Mouse (Mus musculus) frontal cortex, postnatal 14 days (tissue): ENCODE data around the gene Tmprss9.
"Not testable (repeated sequence)": the region's sequence is repeated elsewhere in the genome, so short reads cannot be mapped to it uniquely, and the experiment has no call there.

ENCODE experiments used
- DNase-seq, 2 experiments: peaks; one replicate each; pipeline ENCODE4 v3.0.0; 2022; ENCODE audit warnings: low spot score in 2 of 2

The Tmprss9 gene

DNA sequence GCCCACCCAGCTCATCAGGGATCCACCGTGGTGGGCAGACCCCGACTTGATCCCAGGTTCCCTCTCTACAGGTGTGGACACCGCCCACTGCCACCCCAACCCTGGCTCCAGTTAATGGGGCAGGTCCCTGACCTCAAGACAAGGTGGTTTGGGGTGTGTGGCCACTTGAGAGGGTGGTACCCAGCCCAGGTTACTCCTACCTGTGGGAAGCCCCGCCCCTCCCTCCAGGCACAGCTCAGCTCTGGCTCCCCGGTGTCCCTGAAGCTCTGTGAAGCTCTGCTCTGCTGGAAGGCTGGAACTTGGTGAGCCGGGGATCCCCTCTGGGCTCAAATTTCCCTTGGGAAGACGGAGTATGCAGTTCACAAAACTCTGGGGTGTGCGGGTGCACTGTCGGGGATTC lies at the start of gene Tmprss9:
TSS of gene Tmprss9 (plus strand) at position 268 of the 400 bp plus-strand sequence.
- DNase-seq, result no peak

DNA sequence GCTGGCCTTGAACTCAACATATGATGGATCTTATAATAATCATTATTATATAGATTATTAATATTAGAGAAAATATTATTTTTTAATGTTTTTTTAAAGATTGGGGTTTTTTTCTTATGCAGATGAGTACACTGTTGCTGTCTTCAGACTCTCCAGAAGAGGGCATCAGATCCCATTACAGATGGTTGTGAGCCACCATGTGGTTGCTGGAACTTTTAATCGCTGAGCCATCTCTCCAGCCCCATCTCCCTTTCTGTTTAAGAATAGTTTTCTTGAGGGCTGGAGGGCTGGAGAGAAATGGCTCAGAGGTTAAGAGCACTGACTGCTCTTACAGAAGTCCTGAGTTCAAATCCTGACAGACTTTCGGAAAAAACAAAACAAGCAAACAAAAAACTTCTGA lies 49.7 kb upstream of the Tmprss9 start:
- DNase-seq, result no peak

DNA sequence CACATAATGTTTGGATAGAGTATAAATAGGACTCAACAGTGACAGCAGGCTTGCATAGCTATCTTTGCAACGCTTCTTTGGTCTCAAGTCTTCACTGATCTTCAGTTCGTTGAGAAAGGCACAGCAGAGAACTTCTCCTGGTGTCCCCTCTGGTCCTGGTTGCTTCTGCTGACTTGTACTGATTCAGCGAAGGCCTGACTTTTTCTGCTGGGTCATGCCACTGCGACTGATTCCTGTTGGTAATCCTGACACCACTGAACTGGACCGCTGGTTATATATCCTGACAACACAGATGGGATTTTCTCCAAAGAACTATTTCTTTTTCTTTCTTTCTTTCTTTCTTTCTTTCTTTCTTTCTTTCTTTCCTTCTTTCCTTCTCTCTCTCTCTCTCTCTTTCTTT lies 49.1 kb upstream of the Tmprss9 start:
- DNase-seq, result no peak

DNA sequence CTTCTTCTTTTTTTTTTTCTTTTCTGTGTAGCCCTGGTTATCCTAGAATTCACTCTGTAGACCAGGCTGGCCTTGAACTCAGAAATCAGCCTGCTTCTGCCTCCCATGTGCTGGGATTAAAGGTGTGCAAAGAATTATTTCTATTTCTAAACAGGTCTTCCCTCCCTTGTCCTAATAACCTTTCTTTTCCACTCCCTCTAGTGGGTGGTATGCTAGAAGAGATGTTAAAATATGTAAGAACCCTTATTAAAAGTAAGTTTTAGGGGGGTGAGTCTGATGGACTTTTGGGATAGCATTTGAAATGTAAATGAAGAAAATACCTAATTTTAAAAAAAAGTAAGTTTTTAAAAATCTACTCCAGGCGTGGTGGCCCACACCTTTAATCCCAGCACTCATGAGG lies 48.3 kb upstream of the Tmprss9 start:
- no peak for DNase-seq

DNA sequence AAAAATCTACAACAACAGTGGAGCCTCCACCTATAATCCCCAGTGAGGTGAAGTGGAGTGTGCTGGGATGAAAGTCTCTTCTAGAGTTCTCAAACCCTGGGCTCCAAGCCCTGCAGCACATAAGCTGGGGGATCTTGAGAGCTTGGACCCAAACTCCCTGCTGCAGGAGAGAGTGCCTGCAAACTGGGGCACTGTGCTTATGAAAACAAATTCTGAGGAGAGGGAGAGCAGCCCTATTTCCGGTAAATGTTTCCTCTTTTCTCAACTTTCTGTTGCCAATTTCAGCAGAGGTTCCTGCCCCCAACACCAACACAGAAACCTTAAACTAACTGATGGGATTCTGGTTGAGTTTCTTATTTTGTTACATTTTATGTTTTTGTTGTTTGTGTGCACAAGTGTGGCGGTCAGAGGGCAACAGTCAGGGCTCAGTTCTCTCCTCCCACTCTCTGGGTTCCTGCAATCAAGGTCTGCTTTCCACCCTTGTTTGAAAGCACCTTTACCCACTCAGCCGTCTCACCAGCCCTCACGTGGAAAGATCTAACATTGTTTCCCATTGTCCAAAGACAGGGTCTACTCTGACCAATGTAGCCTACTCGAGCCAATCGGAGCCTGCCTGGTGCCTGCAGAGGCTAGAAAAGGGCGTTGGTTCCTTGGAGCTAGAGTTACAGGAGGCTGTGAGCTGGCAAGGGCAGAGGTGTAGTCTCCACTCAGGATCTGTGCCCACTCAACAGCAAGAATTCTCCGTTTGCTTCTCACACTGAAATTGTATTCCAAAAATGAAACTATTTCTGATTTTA lies 47.6 kb upstream of the Tmprss9 start:
- no peak for DNase-seq

DNA sequence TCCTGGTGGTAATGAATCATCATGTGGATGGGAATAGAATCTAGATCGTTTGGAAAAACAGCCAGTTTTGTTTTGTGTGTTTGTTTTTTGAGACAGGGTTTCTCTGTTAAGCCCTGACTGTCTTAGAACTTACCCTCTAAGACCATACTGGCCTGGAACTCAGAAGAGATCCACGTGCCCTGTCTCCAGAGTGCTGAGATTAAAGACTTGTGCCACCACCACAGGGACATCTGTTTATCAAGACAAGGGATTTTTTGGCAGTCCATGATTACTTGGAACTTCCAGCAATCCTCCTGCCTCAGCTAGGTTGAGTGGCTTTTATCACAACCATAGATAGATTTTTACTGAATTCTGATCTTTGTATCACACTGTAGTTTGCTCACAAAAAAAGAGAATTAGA lies 46.8 kb upstream of the Tmprss9 start:
- no peak for DNase-seq

DNA sequence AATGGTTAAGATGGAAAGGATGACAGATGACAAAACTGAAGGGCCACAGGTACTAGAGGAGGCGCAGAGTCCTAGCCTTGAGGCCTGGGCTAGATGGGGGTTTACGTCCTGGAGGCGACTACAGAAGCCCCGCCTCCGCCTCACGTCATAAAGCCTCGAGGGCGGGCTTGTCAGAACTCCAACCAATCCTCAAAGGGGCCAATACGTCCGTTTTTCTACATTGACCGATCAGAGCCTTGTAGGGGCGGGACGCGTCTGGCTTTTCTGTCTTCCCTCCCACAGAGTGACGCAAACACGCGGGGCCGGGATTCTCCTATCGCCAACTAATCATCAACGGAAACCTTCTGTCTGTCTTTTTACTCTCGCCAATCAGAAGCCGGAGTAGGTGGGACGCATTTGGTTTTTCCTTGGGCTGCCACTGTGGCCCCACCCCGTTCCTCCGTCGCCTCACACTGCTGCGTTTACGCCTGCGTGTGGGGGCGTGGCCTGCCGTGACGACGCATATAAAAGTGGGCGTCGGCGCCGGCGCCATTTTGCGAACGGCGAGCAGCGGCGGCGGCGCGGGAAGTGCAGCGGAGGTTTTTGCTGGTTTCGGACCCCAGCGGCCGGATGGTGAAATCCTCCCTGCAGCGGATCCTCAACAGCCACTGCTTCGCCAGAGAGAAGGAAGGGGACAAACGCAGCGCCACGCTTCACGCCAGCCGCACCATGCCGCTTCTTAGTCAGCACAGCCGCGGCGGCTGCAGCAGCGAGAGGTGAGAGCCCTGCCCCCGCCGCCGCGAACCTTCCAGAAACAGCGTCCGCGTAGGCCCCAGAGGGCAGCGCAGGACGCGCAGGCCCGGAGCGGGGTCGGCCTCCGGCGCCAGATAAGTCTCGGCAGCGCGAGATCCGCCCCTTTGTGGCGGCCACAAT lies 45.2 kb upstream of the Tmprss9 start, which contains the start of gene Oaz1:
TSS of gene Oaz1 (plus strand) at position 506 of the 912 bp plus-strand sequence.
- DNase-seq, result peak; percentile 99 to 100

DNA sequence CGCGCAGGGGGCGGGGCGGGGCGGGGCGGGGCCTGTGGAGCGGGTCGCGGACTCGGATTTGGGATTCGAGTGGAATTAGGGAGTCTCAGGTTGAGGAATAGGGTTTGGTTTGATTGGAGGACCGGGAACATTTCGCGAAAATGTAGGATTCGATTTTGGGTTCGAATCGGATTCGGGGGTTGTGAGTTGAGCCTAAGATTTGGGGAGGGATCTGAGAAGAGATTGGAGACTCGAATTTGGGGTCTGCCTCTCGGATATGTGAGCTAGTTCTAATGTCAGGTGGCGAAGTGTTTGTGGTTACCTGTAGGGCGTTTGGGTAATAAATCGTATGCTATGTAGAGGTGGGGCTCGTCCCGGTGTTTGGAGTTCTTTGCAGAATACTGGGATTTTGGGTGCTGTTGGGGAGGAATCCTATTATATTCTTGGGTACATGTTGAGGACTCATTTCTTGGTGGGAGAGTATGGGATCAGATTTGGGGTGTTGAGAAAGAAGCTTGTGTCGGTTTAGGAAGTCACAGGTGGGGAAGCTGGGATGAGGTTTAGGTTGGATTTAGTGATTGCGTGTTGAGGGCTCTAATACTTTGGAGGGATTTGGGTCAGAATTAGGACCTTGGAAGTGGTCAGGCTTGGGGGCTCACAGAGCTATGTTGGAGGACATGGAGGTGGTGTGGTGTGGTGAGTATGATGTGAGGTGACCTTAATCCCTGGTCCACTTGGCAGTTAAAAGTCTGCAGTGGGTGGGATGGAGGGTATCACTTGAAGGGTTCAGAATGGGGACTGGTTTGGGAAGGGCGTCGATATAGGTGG lies 44.4 kb upstream of the Tmprss9 start:
- DNase-seq, result no peak

DNA sequence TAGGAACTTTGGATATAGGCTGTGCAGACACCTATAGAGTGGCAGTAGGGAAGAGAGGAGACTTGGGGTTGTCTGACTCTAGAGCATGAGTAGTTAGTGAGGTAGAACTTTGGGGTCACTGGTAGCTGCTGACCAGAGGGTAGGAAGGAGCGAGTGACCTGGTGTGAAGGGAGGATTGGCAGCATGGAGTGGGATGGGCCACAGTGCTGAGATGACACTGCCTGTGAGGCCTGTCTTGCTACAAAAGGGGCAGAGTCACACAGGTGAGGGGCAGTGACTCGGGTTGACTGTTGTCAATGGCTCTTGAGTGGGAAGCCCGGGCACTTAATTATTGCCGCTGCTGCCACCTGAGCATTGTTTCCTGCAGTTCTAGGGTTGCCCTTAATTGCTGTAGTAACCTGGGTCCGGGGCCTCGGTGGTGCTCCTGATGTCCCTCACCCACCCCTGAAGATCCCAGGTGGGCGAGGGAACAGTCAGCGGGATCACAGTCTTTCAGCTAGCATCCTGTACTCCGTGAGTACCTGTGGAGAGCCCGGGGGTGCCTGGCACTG lies 43.7 kb upstream of the Tmprss9 start:
- DNase-seq, result no peak

DNA sequence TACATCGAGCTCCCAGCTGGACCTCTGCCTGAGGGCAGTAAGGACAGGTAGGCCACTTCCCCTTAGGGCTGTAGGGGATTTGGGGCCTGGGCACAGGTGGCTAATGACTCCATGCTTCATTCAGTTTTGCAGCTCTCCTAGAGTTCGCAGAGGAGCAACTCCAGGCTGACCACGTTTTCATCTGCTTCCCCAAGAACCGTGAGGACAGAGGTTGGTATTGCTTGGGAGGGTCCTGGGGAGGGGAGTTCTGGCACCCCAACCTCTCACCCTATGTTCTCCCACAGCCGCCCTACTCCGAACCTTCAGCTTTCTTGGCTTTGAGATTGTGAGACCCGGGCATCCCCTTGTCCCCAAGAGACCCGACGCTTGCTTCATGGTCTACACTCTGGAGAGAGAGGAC lies 43.1 kb upstream of the Tmprss9 start:
- DNase-seq, result not testable (repeated sequence)

DNA sequence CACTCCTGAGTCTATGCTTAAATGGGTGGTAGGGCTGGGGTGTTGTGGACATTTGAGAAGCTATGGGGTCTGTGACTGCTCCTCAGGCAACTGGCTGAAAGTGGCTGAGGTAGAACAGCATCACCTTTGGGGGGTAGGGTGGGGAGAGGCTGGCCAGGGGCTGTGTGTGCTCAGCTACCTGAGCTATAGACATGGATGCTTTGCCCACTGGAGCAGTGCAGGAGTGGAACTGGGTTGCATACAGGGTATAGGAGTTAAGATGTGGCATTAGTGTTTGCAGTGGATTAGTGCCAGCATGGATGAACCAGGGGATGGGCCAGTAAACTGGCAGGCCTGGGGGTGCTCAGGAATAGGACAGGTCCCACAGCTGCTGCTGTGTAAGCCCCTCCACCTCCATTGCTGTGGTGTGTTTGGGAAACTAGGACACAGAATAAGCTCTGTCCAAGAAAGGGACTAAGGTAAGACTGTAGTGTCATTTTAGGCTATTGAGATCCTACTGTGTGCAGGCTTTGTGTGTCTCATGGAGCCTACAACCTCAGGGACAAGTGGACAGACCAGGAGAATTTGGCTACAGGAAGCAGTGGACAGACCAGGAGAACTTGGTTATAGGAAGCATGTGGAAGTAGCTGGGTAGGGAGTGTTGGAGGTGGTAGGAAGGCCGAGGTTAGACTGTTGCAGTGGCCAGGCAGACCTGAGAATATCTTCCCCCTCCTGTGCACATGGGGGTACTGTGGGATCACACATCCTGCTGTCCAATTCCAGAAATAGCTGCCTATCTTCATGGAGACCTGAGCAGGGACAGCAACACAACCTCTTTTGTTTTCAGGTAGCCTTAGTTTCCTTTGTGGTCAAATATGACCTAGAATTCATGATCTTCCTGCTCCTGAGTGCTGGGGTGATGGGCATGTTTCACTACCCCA lies 42.0 kb upstream of the Tmprss9 start:
- no peak for DNase-seq

DNA sequence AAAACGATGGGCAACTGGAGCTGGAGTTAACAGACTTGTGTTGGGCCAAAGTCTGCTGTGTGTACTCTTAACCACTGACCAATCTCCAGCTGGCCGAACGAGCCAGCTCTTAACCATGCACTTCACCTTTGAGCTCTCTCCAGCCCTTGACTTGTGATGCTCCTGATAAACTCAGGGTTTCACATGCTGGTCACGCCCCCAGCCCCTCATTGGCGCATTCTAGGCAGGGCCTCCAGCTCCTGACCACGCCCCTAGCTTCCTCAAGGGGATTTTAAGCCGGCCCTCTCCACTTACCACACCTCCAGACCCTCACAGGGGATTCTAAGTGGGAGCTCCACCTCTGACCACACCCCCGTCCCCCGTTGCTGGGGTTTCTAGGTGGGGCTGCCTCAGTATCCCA lies 40.5 kb upstream of the Tmprss9 start:
- DNase-seq, result no peak

DNA sequence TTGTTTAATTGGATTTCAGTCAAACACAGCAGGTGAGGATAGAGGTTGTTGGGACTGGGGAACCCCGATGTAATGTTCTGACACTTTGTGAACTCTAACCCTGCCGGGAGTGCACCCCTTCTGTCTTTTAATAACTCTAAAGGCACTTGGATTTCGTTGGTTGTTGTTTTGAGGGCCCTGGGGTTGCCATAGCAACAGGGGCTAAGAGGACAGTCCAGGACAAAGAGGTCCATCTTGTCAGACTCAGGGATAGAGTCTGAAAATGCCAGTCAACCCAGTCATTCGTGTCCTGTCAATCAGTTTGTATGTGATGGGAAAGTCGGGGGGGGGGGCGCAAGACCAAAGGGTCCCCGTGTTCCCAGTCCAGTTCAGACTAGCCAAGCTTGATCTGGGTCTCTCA lies 38.8 kb upstream of the Tmprss9 start:
- DNase-seq, result no peak

DNA sequence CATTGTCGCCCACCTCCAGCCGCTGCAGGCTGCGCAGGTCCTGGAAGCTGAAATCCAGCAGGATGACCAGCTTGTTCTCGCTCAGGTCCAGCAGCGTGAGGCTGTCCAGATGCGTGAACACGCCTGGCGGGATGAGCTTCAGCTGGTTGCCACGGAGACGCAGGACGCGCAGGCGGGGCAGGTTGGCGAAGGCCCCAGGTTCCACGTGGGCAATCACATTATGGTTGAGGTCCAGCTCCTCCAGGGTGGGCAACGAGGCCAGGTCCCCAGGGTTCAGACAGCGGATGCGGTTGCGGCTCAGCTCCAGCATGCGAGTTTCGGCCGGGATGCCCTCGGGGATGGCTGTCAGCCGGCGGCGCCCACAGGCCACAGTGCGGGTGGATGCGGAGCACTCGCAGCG lies 36.0 kb upstream of the Tmprss9 start:
- no peak for DNase-seq

DNA sequence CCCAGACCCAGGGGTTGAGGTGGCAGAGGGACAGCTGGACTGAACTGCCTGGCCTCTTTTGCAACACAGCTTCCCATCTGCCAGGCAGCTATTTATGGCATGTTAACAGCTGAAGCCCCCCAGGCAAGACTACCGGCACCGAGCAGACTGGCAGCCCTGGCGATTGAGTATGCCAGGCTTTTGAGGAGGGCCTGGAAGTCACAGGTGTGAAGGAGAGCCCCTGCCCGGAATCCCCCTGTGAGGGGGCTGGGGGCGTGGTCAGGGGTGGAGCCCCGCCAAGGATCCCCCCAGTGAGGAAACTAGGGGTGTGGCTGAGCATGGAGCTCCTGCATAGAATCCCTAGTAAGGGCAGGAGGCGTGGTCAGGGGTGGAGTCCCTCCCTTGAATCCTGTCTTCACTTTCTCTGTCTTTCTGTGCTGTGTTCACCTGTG lies 34.7 kb upstream of the Tmprss9 start:
- no peak for DNase-seq

DNA sequence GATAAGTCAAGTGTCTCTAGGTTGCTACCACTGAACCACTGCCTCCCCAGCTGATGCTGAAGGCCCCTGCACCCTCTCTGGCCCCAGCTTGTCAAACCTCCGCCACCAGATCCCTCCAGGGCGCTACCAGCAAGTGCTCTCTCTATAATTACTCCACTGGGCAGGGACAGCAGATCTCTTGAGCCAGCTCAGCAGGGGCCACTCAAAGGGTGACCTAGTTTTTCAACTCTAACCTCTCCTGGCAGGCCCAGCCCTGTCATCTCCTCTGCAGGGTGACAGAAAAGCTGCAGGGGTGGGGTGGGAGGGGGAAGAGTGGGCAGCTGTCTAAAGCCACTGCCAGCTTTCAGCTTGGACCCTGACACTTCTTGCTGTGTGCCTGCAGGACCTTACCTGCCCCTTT lies 33.8 kb upstream of the Tmprss9 start:
- no peak for DNase-seq

DNA sequence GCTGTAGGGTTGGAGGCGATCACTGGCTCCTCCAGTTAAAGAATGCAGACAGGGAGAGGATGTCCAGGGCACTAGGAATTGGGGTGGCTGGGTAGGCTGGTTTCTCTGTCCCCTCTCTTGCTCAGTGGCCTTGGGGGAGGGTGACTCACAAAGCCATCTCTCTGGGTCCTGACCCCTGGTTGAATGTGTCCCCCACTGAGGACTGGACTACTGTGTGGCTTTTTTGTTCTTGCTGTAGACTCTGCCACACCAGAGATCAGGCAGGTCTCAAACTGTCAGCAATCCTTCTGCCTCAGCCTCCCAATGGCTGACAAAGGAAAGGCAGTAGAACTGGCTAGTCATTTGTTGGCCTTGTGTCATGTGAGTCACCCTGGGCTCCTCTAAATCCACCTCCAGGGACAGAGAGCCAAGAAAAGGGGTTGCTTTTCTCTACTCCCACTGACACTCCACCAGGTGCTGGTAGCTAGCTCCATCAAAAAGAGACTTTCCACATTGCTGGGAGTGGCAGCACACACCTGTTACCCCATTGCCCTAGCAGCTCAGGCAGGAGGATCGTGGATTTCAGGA lies 33.2 kb upstream of the Tmprss9 start:
- no peak for DNase-seq

DNA sequence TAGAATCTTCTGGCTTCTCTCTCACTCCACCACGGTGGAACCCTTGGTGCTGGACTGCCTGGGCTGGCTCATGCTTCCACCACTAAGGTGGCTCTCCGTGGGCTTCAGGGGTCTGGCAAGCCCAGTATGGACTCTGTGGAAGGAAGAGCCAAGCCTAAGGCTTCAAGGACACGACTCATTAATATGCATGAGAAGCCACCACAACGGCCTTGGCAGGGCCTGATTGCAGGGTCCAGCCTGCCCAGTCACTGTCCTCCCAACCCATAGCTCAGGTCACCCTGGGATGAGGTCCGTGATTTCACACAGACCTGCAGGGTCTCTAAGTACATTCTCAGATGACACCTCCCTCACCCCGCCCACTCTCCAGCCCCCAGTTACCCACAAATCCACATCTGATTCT lies 31.8 kb upstream of the Tmprss9 start:
- no peak for DNase-seq

DNA sequence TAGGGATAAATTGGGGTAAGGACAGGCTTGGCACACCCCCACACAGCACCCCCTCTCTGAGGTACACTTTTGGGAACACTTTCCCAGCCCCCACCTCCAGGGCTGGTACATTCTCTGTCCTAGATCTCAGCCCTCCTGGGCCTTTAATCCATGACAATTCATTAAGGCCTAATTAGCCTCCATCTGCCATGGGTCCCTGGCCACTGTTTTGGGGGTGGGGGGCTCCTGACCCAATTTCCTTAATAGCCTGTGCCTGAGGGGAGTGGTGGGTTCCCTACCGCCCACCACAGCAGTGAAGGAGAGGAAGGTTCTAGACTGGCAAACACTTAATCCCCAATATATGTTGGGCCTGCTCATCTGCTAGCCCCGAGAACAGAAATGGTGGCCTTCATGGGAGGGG lies 30.0 kb upstream of the Tmprss9 start:
- DNase-seq, result no peak

DNA sequence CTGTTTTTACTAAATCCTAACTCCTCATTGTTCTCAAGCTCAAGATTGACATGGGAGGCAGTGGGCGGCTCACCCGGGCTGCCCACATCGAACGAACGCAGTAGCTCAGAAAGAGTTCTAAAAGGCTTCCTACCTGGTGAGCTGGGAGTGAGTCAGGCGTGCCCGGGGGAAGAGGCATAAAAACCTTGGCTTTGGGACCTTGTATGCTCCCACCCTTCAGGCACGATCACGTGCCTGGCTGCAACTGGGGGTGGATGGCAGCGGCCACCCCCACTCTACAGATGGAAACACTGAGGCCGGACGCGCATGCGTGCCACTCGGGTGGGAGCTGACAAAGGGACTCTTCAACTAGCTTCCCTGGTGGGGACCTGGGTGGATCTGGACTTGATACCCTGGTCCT lies 29.3 kb upstream of the Tmprss9 start:
- no peak for DNase-seq
